Mouse (Mus musculus) hindbrain, postnatal 0 days (tissue): Measurements from ENCODE around the gene 1700042G07Rik. TPM values are rescaled to one million over a fixed set of nuclear protein-coding genes. Genes with fewer than 3 reads are reported as not detected.

ENCODE experiments used
- ATAC-seq: fragments of 200-750 bp; cut with Nextera tagmentation; 2 replicates; pipeline ENCODE4 v1.8.0; 2017; ENCODE audit warnings: mild to moderate bottlenecking, moderate TSS enrichment, moderate library complexity
- DNase-seq: peaks from one replicate; pipeline ENCODE4 v3.0.0-alpha.2; 2015; ENCODE audit warnings: low spot score
- H3K27ac ChIP-seq: fragments of 300-500 bp; sonication (generic); 2 replicates; pipeline ENCODE4 v1.5.1; 2014; ENCODE audit warnings: mild to moderate bottlenecking
- H3K27me3 ChIP-seq: fragments of 300-500 bp; sonication (generic); 2 replicates; pipeline ENCODE4 v1.6.1; 2014; ENCODE audit warnings: low read length, mixed read lengths; ENCODE audit not compliant: insufficient read depth
- H3K36me3 ChIP-seq: fragments of 300-500 bp; sonication (generic); 2 replicates; pipeline ENCODE4 v1.6.1; 2014; ENCODE audit warnings: low read length, mixed read lengths; ENCODE audit not compliant: insufficient read depth
- H3K4me1 ChIP-seq: fragments of 300-500 bp; sonication (generic); 2 replicates; pipeline ENCODE4 v1.6.1; 2014; ENCODE audit warnings: antibody characterized with exemption, low read length, mixed read lengths; ENCODE audit not compliant: insufficient read depth
- H3K4me2 ChIP-seq: fragments of 300-500 bp; sonication (generic); 2 replicates; pipeline ENCODE4 v1.6.1; 2014; ENCODE audit warnings: low read depth, mild to moderate bottlenecking, low read length, moderate library complexity, mixed read lengths
- H3K4me3 ChIP-seq: fragments of 300-500 bp; sonication (generic); 2 replicates; pipeline ENCODE4 v1.5.1; 2014; ENCODE audit warnings: low read length
- H3K9ac ChIP-seq: fragments of 300-500 bp; sonication (generic); replicated peaks from 2 replicates; pipeline ENCODE4 v1.6.1; 2014; ENCODE audit warnings: mild to moderate bottlenecking, low read length, moderate library complexity, mixed read lengths
- H3K9me3 ChIP-seq: fragments of 300-500 bp; sonication (generic); 2 replicates; pipeline ENCODE4 v1.6.1; 2016; ENCODE audit warnings: low read length, mixed read lengths
- CTCF ChIP-seq: IDR thresholded peaks from 2 replicates; pipeline ENCODE4 v1.5.1; 2016; ENCODE audit warnings: antibody characterized with exemption, control low read depth, low read depth
- WGBS: fragments of 180-500 bp; shearing (Covaris S2); extraction: QIAGEN DNeasy Blood & Tissue Kit; methylation state at CpG from one replicate; pipeline ENCODE4 v1.1.7; 2014; 5-methylcytosine and 5-hydroxymethylcytosine counted together
- polyA plus RNA-seq: library from polyadenylated mRNA; unstranded; fragments of >200 nt; fragmentation: Nextera tagmentation; extraction: Ambion mirVana; gene quantifications from 2 replicates; pipeline ENCODE4 v1.2.1, GENCODE M21; 2015
- total RNA-seq: library from RNA; depleted of rRNA; stranded (reverse); fragments of >200 nt; gene quantifications from 2 replicates; pipeline ENCODE4 v1.2.3, GENCODE M21; 2014; rRNA removed

1700042G07Rik gene
- total RNA-seq = not detected in 2 replicates
- polyA plus RNA-seq = not detected in 2 replicates

GRCm38 (mm10) chr4:116173072-116173471, at the start of gene 1700042G07Rik, which contains the start of gene Gm49337:
Gene 1700042G07Rik (plus strand): TSS chr4:116173372.
Gene Gm49337 (plus strand): TSS chr4:116173384.
- no peak for DNase-seq
- WGBS = 77% methylated on average over 6 of the region's 6 CpGs
- no peak for TF ChIP-seq CTCF
- H3K36me3 ChIP-seq = no peaks in the 10 kb centered on the region
- no peaks in the 10 kb centered on the region for H3K9me3 ChIP-seq
- H3K9ac ChIP-seq = no peak within 1 kb of the TSS
- H3K27ac ChIP-seq = 0 out of 2 replicates have a peak within 1 kb of the TSS, but pooled peaks have one; percentile 89
- ATAC-seq = no peak
- H3K4me3 ChIP-seq = no peak within 1 kb of the TSS
- peaks cover 21% of the 10 kb centered on the region for H3K4me1 ChIP-seq
- no peak within 1 kb of the TSS for H3K4me2 ChIP-seq
- H3K27me3 ChIP-seq = no peaks in the 10 kb centered on the region

- H3K27ac ChIP-seq = peak within 1 kb of the TSS; percentile 41; the same call in 1 of the 2 replicates
These were observed 49.3 kb upstream of the 1700042G07Rik start, which contains the start of the genes Rad54l and Pomgnt1 for GRCm38 (mm10) chr4:116123602-116124519. Gene Rad54l (minus strand): TSS chr4:116123690. Gene Pomgnt1 (plus strand): TSS chr4:116123840.

GRCm38 (mm10) chr4:116125803-116126386, 47.3 kb upstream of the 1700042G07Rik start:
- TF ChIP-seq CTCF = no peak
- H3K27ac ChIP-seq = no peak overlapping the region
- no peak overlapping the region for H3K4me3 ChIP-seq
- DNase-seq (no peak), ATAC-seq (no peak)
- no peak overlapping the region for H3K4me2 ChIP-seq
- H3K4me1 ChIP-seq = 0 out of 2 replicates have a peak, but pooled peaks cover 6% of the 10 kb centered on the region
- H3K9ac ChIP-seq = no peak overlapping the region
- no peaks in the 10 kb centered on the region for H3K36me3 ChIP-seq
- no peaks in the 10 kb centered on the region for H3K9me3 ChIP-seq
- H3K27me3 ChIP-seq = no peaks in the 10 kb centered on the region
- 97% methylated on average over 4 of the region's 4 CpGs for WGBS

More at GRCm38 (mm10) chr4:116123602-116124519, 49.3 kb upstream of the 1700042G07Rik start, which contains the start of the genes Rad54l and Pomgnt1:
- Histone ChIP-seq H3K27me3 (no peaks in the 10 kb centered on the region), H3K9ac (peak within 1 kb of the TSS; percentile 51), H3K4me3 (peak within 1 kb of the TSS; percentile 50), H3K9me3 (no peaks in the 10 kb centered on the region), H3K4me1 (0 out of 2 replicates have a peak, but pooled peaks cover 6% of the 10 kb centered on the region), H3K36me3 (no peaks in the 10 kb centered on the region), H3K4me2 (peak within 1 kb of the TSS; percentile 72)
- TF ChIP-seq CTCF = peak; percentile 66
- DNase-seq (peak; percentile 97), ATAC-seq (peak; percentile 98)
- 4% methylated on average over 24 of the region's 24 CpGs for WGBS

- TF ChIP-seq CTCF = no peak
- no peaks in the 10 kb centered on the region for H3K27me3 ChIP-seq
- H3K4me3 ChIP-seq = no peak overlapping the region
- WGBS = 45% methylated on average over 6 of the region's 6 CpGs
- H3K4me1 ChIP-seq = 0 out of 2 replicates have a peak, but pooled peaks cover 4% of the 10 kb centered on the region
- DNase-seq = no peak
- no peaks in the 10 kb centered on the region for H3K9me3 ChIP-seq
- H3K9ac ChIP-seq = no peak overlapping the region
- H3K27ac ChIP-seq = no peak overlapping the region
- no peak for ATAC-seq
- H3K36me3 ChIP-seq = no peaks in the 10 kb centered on the region
- H3K4me2 ChIP-seq = no peak overlapping the region
These were observed 45.2 kb upstream of the 1700042G07Rik start for GRCm38 (mm10) chr4:116127956-116128355.

GRCm38 (mm10) chr4:116133126-116133525, 40.0 kb upstream of the 1700042G07Rik start:
- no peak for ATAC-seq
- no peak for TF ChIP-seq CTCF
- no peaks in the 10 kb centered on the region for H3K36me3 ChIP-seq
- no peak overlapping the region for H3K9ac ChIP-seq
- no peak overlapping the region for H3K4me3 ChIP-seq
- WGBS = 85% methylated on average over 4 of the region's 4 CpGs
- H3K27ac ChIP-seq = no peak overlapping the region
- H3K4me2 ChIP-seq = no peak overlapping the region
- H3K4me1 ChIP-seq = no peaks in the 10 kb centered on the region
- H3K9me3 ChIP-seq = no peaks in the 10 kb centered on the region
- H3K27me3 ChIP-seq = no peaks in the 10 kb centered on the region
- DNase-seq = no peak

GRCm38 (mm10) chr4:116134990-116135389, 38.2 kb upstream of the 1700042G07Rik start:
- 28% methylated on average over 2 of the region's 2 CpGs for WGBS
- ATAC-seq = peak; percentile 40; the same call in 1 of the 2 replicates
- Histone ChIP-seq H3K4me3 (no peak overlapping the region), H3K9ac (no peak overlapping the region), H3K27me3 (no peaks in the 10 kb centered on the region), H3K4me1 (no peaks in the 10 kb centered on the region), H3K4me2 (no peak overlapping the region), H3K9me3 (no peaks in the 10 kb centered on the region), H3K36me3 (no peaks in the 10 kb centered on the region), H3K27ac (no peak overlapping the region)
- peak; percentile 93 for TF ChIP-seq CTCF
- peak; percentile 87 for DNase-seq
